Mouse (Mus musculus) ES-E14 (cell line): ENCODE results near the gene Gm1604a.
"Not testable (repeated sequence)": the region's sequence is repeated elsewhere in the genome, so short reads cannot be mapped to it uniquely, and the experiment has no call there.

Source experiments
- CHD2 ChIP-seq: IDR thresholded peaks from 2 replicates; pipeline ENCODE4 v1.6.1; 2014; ENCODE audit warnings: mild to moderate bottlenecking, low read depth, low read length, inconsistent platforms
- HCFC1 ChIP-seq: IDR thresholded peaks from 2 replicates; pipeline ENCODE4 v1.6.1; 2012; ENCODE audit warnings: low read length, inconsistent platforms, borderline replicate concordance; ENCODE audit not compliant: insufficient read depth
- MAFK ChIP-seq: IDR thresholded peaks from 2 replicates; pipeline ENCODE4 v1.6.1; 2014; ENCODE audit warnings: mild to moderate bottlenecking, low read depth, low read length, inconsistent platforms; ENCODE audit not compliant: insufficient read depth
- ZC3H11A ChIP-seq: IDR thresholded peaks from 2 replicates; pipeline ENCODE4 v1.6.1; 2012; ENCODE audit warnings: low read depth, mild to moderate bottlenecking, inconsistent platforms, low read length, borderline replicate concordance
- ZNF384 ChIP-seq: IDR thresholded peaks from 2 replicates; pipeline ENCODE4 v1.6.1; 2012; ENCODE audit warnings: low read depth, low read length, inconsistent platforms

GRCm38 (mm10) chr17:6996826-6997225 is 28.5 kb upstream of the Gm1604a start:
- TF ChIP-seq CHD2, ZNF384, ZC3H11A, MAFK, HCFC1: not testable (repeated sequence)
